Mouse (Mus musculus) T-helper 2 cell (primary cell): Measurements from ENCODE around the gene Invs.

Experiments used
- in situ Hi-C: fragments of 300-600 bp; cut with MboI, MseI; formaldehyde crosslinking; loops from one replicate; pipeline ENCODE4 v1.15.1; 2025; ENCODE audit warnings: high pct_unique_total_duplicates

Gene Invs

GRCm38 (mm10) chr4:48454106-48454773 is 174.7 kb downstream of the Invs start:
- in situ Hi-C loops, result loop anchor here (25.0 kb wide), 1 partner anchor 1183 kb away; the partner anchor contains the start of gene Rnf20

GRCm38 (mm10) chr4:48458436-48458835 is 178.9 kb downstream of the Invs start:
- in situ Hi-C loops, result loop anchor here (25.0 kb wide), 1 partner anchor 1179 kb away; the partner anchor contains the start of gene Rnf20

- in situ Hi-C loops, result loop anchor here (25.0 kb wide), 1 partner anchor 1176 kb away; the partner anchor contains the start of gene Rnf20
These were observed 181.5 kb downstream of the Invs start for GRCm38 (mm10) chr4:48461060-48461459.

DNA sequence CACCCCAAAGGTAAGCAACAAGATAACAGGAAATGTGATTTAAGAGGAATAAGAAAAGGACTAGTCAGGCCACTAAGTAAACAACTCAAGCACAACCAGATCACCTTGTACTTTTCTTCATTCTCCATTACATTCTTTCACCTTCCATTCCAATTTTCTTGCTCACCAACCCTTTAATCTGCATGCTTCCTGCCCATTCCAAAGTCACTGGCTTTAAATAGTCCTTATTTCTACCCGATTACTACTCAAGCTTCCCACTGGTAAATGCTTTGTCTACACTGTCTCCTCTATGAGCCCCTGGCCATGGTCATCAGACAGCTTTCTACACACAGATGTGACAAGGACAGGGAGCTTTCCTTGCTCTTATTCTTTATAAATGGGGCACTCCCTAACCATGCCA is 191.4 kb downstream of the Invs start:
- in situ Hi-C loops, result loop anchor here (25.0 kb wide), 1 partner anchor 1166 kb away; the partner anchor contains the start of gene Rnf20

GRCm38 (mm10) chr4:48472052-48472791 is 192.7 kb downstream of the Invs start:
- in situ Hi-C loops, result loop anchor here (25.0 kb wide), 1 partner anchor 1165 kb away; the partner anchor contains the start of gene Rnf20

GRCm38 (mm10) chr4:48472792-48473650 is 193.5 kb downstream of the Invs start, which contains the start of gene Tex10:
Tex10 (minus strand) TSS chr4:48473459.
- in situ Hi-C loops, result loop anchor here (25.0 kb wide), 1 partner anchor 1164 kb away; the partner anchor contains the start of gene Rnf20

GRCm38 (mm10) chr4:48473651-48474011 is 194.1 kb downstream of the Invs start:
- in situ Hi-C loops, result loop anchor here (25.0 kb wide), 1 partner anchor 1164 kb away; the partner anchor contains the start of gene Rnf20

GRCm38 (mm10) chr4:48481287-48481686 is 201.7 kb downstream of the Invs start:
- in situ Hi-C loops, result no loop called here
